Mouse (Mus musculus) erythroid progenitor cell, adult 5-6 weeks (primary cell): Measurements from ENCODE around the gene Pik3ap1. TPM values are rescaled to one million over a fixed set of nuclear protein-coding genes. Genes with fewer than 3 reads are reported as not detected.
A peak's percentile ranks its signal among the peaks of the same experiment; 100 is the strongest.

Experiments
- ATAC-seq: replicated peaks from 2 replicates; pipeline ENCODE4 v1.8.0; 2016; ENCODE audit warnings: moderate number of reproducible peaks, mild to moderate bottlenecking, moderate TSS enrichment, inconsistent platforms; ENCODE audit not compliant: poor library complexity, low FRiP score, severe bottlenecking
- total RNA-seq, 2 experiments: library from RNA; stranded (forward) in 1 of 2; stranded (reverse) in 1 of 2; fragments of 150-400 nt in 1 of 2; fragments of 186-747, 209-891 nt in 1 of 2; gene quantifications; 2 replicates each; pipeline versions ENCODE4 v1.2.3 to v1.2.4; 2015 to 2017; ENCODE audit warnings: low replicate concordance in 2 of 2

Gene Pik3ap1
- total RNA-seq, 2 experiments from 2014 or later: 9.6 to 13.8 TPM

- ATAC-seq: no peak
Observed at GRCm38 (mm10) chr19:41246271-41246670, 138.6 kb downstream of the Pik3ap1 start.

- 0 out of 2 replicates have a peak, but pooled peaks have one; percentile 67 for ATAC-seq
Observed at GRCm38 (mm10) chr19:41244581-41244980, 140.3 kb downstream of the Pik3ap1 start.

DNA sequence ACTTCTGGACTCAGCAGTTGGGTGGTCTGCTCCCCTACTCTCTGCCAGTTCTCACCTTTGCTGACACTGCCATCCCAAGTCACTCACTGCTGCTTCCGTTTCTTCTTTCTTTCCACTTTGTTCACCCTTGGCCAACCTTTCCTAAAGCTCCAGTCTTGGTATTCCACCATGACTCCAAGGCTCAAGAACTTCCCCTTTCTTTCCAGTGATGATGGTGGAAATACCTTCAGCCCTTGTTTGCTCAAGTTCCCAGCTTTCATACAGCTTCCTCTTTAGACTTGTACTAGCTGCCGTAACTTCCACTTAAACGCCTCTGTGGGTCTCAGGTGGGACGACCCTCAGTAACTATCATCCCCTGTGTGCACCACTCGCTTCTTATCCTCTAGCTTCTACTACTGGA, 142.9 kb downstream of the Pik3ap1 start:
- no peak for ATAC-seq

- ATAC-seq: no peak
Observed at GRCm38 (mm10) chr19:41233698-41234097, 151.2 kb downstream of the Pik3ap1 start.

Other genes with a start within 250 kb of the Pik3ap1 start
- gene Tll2, start 178.3 kb downstream of the Pik3ap1 start, total RNA-seq (2015; ENCODE audit: low replicate concordance): not detected in 2 replicates
- gene Tll2, start 178.3 kb downstream of the Pik3ap1 start, total RNA-seq (2017; ENCODE audit: low replicate concordance): not detected in 2 replicates
- gene Tm9sf3, start 121.1 kb downstream of the Pik3ap1 start, total RNA-seq (2015; ENCODE audit: low replicate concordance): 21.4 and 31.0 TPM in 2 replicates
- 41.4 and 53.7 TPM in 2 replicates for gene Tm9sf3, start 121.1 kb downstream of the Pik3ap1 start, total RNA-seq (2017; ENCODE audit: low replicate concordance)
- gene Lcor, start 97.5 kb upstream of the Pik3ap1 start, total RNA-seq (2015; ENCODE audit: low replicate concordance): 16.6 and 26.0 TPM in 2 replicates
- 36.3 and 41.6 TPM in 2 replicates for gene Lcor, start 97.5 kb upstream of the Pik3ap1 start, total RNA-seq (2017; ENCODE audit: low replicate concordance)
- gene Gm340, start 197.3 kb upstream of the Pik3ap1 start, total RNA-seq (2015; ENCODE audit: low replicate concordance): 14.3 and 18.7 TPM in 2 replicates
- gene Gm340, start 197.3 kb upstream of the Pik3ap1 start, total RNA-seq (2017; ENCODE audit: low replicate concordance): 26.2 and 27.9 TPM in 2 replicates